Mouse (Mus musculus): ENCODE results near the gene Msh6. TPM values are rescaled to one million over a fixed set of nuclear protein-coding genes. Genes with fewer than 3 reads are reported as not detected.

Msh6 gene
- total and polyA plus RNA-seq, 3 experiments, result 126 to 167 (median 144) TPM

GRCm38 (mm10) chr17:87993338-87993737, 18.5 kb downstream of the Msh6 start:
- H3K4me3 ChIP-seq (ENCODE audit: control insufficient read depth in 1 of 2, insufficient read depth in 1 of 2, low read depth in 2 of 2, low read length in 2 of 2), result no peak overlapping the region
- H3K9ac ChIP-seq (ENCODE audit: control insufficient read depth, low read depth, low read length, poor library complexity, severe bottlenecking), result no peak overlapping the region
- peak; percentile 62 for TF ChIP-seq GATA1 (IDR thresholded peaks at IDR 0.05; ENCODE audit: low read depth, low read length)
- TF ChIP-seq EP300 (IDR thresholded peaks at IDR 0.05; ENCODE audit: low read depth in 1 of 2, low read length in 2 of 2), result peak in 1 of 2 experiments; percentile 56; a peak in 2 of 4 replicates
- no peak for TF ChIP-seq POLR2AphosphoS5 (IDR thresholded peaks at IDR 0.05; ENCODE audit: borderline replicate concordance, low read depth, low read length)
- H3K79me2 ChIP-seq (ENCODE audit: control insufficient read depth, insufficient read depth, low read length, poor library complexity), result peaks cover 2% of the 10 kb centered on the region; the same call in 1 of the 2 replicates
- H3K4me1 ChIP-seq (ENCODE audit: control insufficient read depth in 1 of 2, insufficient read depth in 2 of 2, low read length in 2 of 2), result peaks cover 7% of the 10 kb centered on the region in 2 experiments
- H3K9me3 ChIP-seq (replicated peaks; ENCODE audit: insufficient read depth, low read length), result no peaks in the 10 kb centered on the region
- peaks cover 24 to 42% of the 10 kb centered on the region in 2 experiments for H3K36me3 ChIP-seq (ENCODE audit: control insufficient read depth in 1 of 2, insufficient read depth in 2 of 2, low read length in 2 of 2)
- H3K27ac ChIP-seq (ENCODE audit: control insufficient read depth, low read depth, low read length), result peak overlapping the region; percentile 48
- peak; percentile 58 for DNase-seq (ENCODE audit: low read depth, low spot score)
- H3K27me3 ChIP-seq (ENCODE audit: control insufficient read depth in 1 of 2, insufficient read depth in 2 of 2, low read length in 2 of 2), result no peaks in the 10 kb centered on the region

- Histone ChIP-seq H3K27me3 (ENCODE audit: control insufficient read depth in 1 of 2, insufficient read depth in 2 of 2, low read length in 2 of 2) (no peaks in the 10 kb centered on the region), H3K4me3 (ENCODE audit: control insufficient read depth in 1 of 2, insufficient read depth in 1 of 2, low read depth in 2 of 2, low read length in 2 of 2) (no peak overlapping the region), H3K9me3 (replicated peaks; ENCODE audit: insufficient read depth, low read length) (no peaks in the 10 kb centered on the region), H3K36me3 (ENCODE audit: control insufficient read depth in 1 of 2, insufficient read depth in 2 of 2, low read length in 2 of 2) (peaks cover 11 to 18% of the 10 kb centered on the region in 2 experiments), H3K79me2 (ENCODE audit: control insufficient read depth, insufficient read depth, low read length, poor library complexity) (no peaks in the 10 kb centered on the region), H3K9ac (ENCODE audit: control insufficient read depth, low read depth, low read length, poor library complexity, severe bottlenecking) (no peak overlapping the region), H3K4me1 (ENCODE audit: control insufficient read depth in 1 of 2, insufficient read depth in 2 of 2, low read length in 2 of 2) (peaks cover 7% of the 10 kb centered on the region in 2 experiments), H3K27ac (ENCODE audit: control insufficient read depth, low read depth, low read length) (no peak overlapping the region)
- TF ChIP-seq E2F4 (IDR thresholded peaks at IDR 0.05; ENCODE audit: borderline replicate concordance, low read depth, low read length), result no peak
- no peak for TF ChIP-seq UBTF (IDR thresholded peaks at IDR 0.05; ENCODE audit: borderline replicate concordance, insufficient read depth, low read depth, low read length)
- TF ChIP-seq GABPA (IDR thresholded peaks at IDR 0.05; ENCODE audit: low read depth, low read length), result no peak
- no peak for TF ChIP-seq MYB (IDR thresholded peaks at IDR 0.05; ENCODE audit: low read depth, low read length)
- no peak for TF ChIP-seq EP300 (IDR thresholded peaks at IDR 0.05; ENCODE audit: low read depth in 1 of 2, low read length in 2 of 2)
- TF ChIP-seq CHD1 (IDR thresholded peaks at IDR 0.05; ENCODE audit: low read depth, low read length), result no peak
- TF ChIP-seq USF1 (IDR thresholded peaks at IDR 0.05; ENCODE audit: low read depth, low read length), result no peak
- TF ChIP-seq BHLHE40 (IDR thresholded peaks at IDR 0.05; ENCODE audit: borderline replicate concordance, low read depth, low read length), result no peak
- no peak for TF ChIP-seq MAX (IDR thresholded peaks at IDR 0.05; ENCODE audit: low read length)
- TF ChIP-seq USF2 (IDR thresholded peaks at IDR 0.05; ENCODE audit: borderline replicate concordance in 1 of 2, insufficient read depth in 1 of 2, low read depth in 1 of 2, low read length in 2 of 2), result no peak
- no peak for TF ChIP-seq ZC3H11A (IDR thresholded peaks at IDR 0.05; ENCODE audit: low read depth, low read length)
- TF ChIP-seq SIN3A (IDR thresholded peaks at IDR 0.05; ENCODE audit: low read length), result no peak
- no peak for TF ChIP-seq HCFC1 (IDR thresholded peaks at IDR 0.05; ENCODE audit: low read depth, low read length)
- TF ChIP-seq TBP (IDR thresholded peaks at IDR 0.05; ENCODE audit: low read depth, low read length), result no peak
- TF ChIP-seq JUND (IDR thresholded peaks at IDR 0.05; ENCODE audit: low read depth, low read length), result no peak
- DNase-seq (ENCODE audit: low read depth, low spot score), result no peak
Observed at GRCm38 (mm10) chr17:87997808-87998207, 22.9 kb downstream of the Msh6 start.

Data from MEL (cell line).